Mouse (Mus musculus) limb, embryonic 10.5 days (tissue): Measurements from ENCODE around the gene Lrmp. TPM values are rescaled to one million over a fixed set of nuclear protein-coding genes. Genes with fewer than 3 reads are reported as not detected.
"Not testable (repeated sequence)": the region's sequence is repeated elsewhere in the genome, so short reads cannot be mapped to it uniquely, and the experiment has no call there.

Source experiments
- DNase-seq: peaks from one replicate; pipeline ENCODE4 v3.0.0-alpha.2; 2017; ENCODE audit warnings: low spot score
- H3K27ac ChIP-seq: fragments of 300-500 bp; sonication (generic); 2 replicates; pipeline ENCODE4 v1.5.1; 2016; ENCODE audit warnings: mild to moderate bottlenecking
- H3K27me3 ChIP-seq: fragments of 300-500 bp; sonication (generic); 2 replicates; pipeline ENCODE4 v1.6.1; 2016; ENCODE audit warnings: low read depth, mild to moderate bottlenecking; ENCODE audit not compliant: poor library complexity, severe bottlenecking
- H3K36me3 ChIP-seq: fragments of 300-500 bp; sonication (generic); 2 replicates; pipeline ENCODE4 v1.6.1; 2016; ENCODE audit warnings: mild to moderate bottlenecking, moderate library complexity
- H3K4me1 ChIP-seq: fragments of 300-500 bp; sonication (generic); 2 replicates; pipeline ENCODE4 v1.6.1; 2016
- H3K4me3 ChIP-seq: fragments of 300-500 bp; sonication (generic); 2 replicates; pipeline ENCODE4 v1.5.1; 2016; ENCODE audit warnings: mild to moderate bottlenecking, moderate library complexity
- H3K9me3 ChIP-seq: fragments of 300-500 bp; sonication (generic); replicated peaks from 2 replicates; pipeline ENCODE4 v1.6.1; 2016; ENCODE audit warnings: mild to moderate bottlenecking
- WGBS: fragments of 180-500 bp; shearing (Covaris S2); methylation state at CpG from one replicate; pipeline ENCODE4 v1.1.7; 2016; 5-methylcytosine and 5-hydroxymethylcytosine counted together
- polyA plus RNA-seq: library from polyadenylated mRNA; unstranded; fragments of >200 nt; fragmentation: Nextera tagmentation; extraction: Ambion mirVana; gene quantifications from 2 replicates; pipeline ENCODE4 v1.2.1, GENCODE M21; 2016

The Lrmp gene
- polyA plus RNA-seq, 1 experiment from 2014 or later = 1.7 TPM

DNA sequence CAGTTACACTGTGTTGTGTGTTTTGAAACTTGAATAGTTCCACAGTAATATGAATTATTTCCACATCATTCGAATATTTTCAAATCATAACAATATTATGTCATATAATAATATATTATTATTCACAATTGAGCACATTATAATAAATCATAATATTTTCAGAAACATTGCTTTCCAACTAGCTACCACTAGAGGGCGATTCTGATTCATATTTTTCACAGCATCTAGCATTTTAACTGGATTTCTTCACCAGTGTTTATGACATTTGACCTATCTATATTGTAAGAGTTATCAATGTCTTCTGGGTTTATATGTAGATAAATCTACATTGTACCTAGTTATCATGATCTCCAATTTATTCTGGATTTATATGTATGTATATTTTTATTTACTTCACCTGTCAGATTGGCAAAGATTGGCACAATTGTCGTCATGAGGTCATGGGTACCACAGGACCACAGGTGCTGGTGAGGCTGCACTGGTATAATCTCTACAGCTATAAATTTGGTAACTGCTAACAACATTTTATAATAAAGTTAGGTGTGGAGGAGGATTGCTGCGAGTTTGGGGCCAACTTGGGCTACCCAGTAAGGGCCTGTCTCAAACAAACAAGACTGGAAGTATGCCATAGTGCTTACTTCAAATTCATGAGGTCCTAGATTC is 26.9 kb upstream of the Lrmp start:
- no peak for DNase-seq
- Histone ChIP-seq H3K36me3 (no peaks in the 10 kb centered on the region), H3K9me3 (no peaks in the 10 kb centered on the region), H3K4me1 (no peaks in the 10 kb centered on the region), H3K27me3 (no peaks in the 10 kb centered on the region), H3K4me3 (no peak overlapping the region), H3K27ac (no peak overlapping the region)
- 52% methylated on average over 4 of the region's 4 CpGs for WGBS

DNA sequence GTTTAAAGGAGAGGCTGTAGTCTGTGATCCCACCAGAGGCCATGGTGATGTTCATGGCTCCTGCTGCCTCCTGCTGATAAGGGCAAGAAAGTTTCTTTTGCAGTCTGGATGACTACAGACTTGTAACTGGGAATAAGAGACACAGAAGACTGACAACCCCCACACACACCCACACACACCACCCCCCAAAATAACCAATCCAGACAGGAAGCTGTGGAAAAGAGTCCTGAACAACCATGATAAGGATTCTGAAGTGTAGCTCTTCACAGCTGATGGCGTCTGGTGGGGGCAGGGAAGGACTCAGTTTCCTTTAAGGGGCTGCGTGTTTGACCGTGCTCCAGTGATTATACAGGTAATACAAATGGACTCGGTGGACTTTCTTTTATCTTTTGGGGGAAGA is 26.1 kb upstream of the Lrmp start:
- no peaks in the 10 kb centered on the region for H3K27me3 ChIP-seq
- WGBS = 80% methylated on average over 4 of the region's 4 CpGs
- no peaks in the 10 kb centered on the region for H3K9me3 ChIP-seq
- no peaks in the 10 kb centered on the region for H3K4me1 ChIP-seq
- no peak overlapping the region for H3K4me3 ChIP-seq
- no peak for DNase-seq
- no peak overlapping the region for H3K27ac ChIP-seq
- no peaks in the 10 kb centered on the region for H3K36me3 ChIP-seq

DNA sequence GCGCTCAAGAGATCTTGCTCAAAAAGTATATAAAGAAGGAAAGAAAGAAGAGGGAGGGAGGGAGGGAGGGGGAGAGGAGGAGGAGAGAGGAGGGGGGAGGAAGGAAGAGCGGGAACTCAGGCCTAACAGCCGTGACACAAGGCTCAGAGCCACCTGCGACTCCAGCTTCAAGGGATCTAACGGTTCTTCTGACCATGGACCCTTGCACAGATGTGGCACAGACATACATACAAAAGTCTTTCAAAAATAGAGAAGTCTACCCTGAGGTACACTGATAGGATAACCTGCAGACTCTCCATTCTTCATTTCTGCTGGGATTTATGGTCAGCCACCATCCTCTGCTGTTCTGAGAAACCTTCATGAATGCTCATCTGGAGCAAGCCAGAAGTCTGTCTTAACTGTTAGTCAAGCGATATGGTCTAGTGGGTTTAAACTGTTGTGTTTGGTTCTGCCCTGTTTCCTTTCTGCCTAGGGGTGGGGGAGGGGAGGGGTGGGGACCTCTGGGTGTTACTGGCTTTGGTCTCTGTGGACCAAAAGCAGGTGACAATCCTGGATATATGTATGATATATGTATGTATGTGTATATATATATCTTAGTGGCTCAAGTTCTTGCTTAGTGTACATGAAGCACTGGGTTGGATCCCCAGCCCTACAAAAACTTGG is 25.1 kb upstream of the Lrmp start:
- H3K9me3 ChIP-seq = no peaks in the 10 kb centered on the region
- WGBS = 73% methylated on average over 6 of the region's 6 CpGs
- DNase-seq = no peak
- H3K27ac ChIP-seq = no peak overlapping the region
- H3K4me1 ChIP-seq = no peaks in the 10 kb centered on the region
- no peak overlapping the region for H3K4me3 ChIP-seq
- no peaks in the 10 kb centered on the region for H3K36me3 ChIP-seq
- H3K27me3 ChIP-seq = no peaks in the 10 kb centered on the region

DNA sequence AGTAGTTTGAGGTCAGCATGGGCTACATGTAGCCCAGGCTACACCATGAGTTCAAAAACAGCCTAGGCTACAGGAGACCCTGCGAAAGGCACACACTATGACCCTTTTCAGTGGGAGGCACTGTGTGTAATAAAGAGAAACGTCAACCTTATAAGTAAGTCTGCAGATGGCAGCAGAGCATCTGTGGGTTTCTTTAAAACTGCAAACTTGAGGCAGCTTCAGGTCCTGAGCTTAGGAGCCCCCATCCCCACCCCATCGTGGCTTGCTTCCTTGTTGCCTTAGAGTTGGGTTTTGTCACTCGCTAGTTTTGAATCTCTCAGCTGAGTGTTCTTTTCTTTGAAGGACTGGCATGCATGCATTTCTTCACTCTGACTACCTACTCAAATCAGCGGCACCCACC is 24.5 kb upstream of the Lrmp start:
- no peaks in the 10 kb centered on the region for H3K36me3 ChIP-seq
- no peak for DNase-seq
- no peaks in the 10 kb centered on the region for H3K9me3 ChIP-seq
- H3K4me3 ChIP-seq = no peak overlapping the region
- 73% methylated on average over 5 of the region's 5 CpGs for WGBS
- H3K4me1 ChIP-seq = no peaks in the 10 kb centered on the region
- H3K27ac ChIP-seq = no peak overlapping the region
- no peaks in the 10 kb centered on the region for H3K27me3 ChIP-seq

DNA sequence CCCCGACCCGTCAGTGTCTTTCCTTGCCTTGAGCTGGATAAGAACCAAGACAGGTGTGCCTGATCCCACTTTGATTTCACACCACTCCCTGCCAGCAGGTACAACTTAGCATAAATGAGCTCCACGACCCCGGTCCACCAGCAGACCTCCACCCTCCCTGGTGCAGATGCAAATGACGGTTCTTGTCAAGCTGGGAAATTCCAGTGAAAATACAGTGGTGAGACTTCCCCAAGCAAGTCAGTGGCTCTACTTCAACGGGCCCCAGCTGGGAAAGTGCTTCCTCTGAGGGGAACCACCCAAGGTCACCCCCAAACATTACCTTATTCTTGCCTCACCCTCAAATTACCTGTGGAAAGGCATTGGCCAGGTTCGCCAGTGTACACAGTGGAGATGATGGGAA is 23.5 kb upstream of the Lrmp start:
- Histone ChIP-seq H3K27me3 (no peaks in the 10 kb centered on the region), H3K27ac (no peak overlapping the region), H3K4me1 (no peaks in the 10 kb centered on the region), H3K4me3 (no peak overlapping the region), H3K9me3 (no peaks in the 10 kb centered on the region), H3K36me3 (no peaks in the 10 kb centered on the region)
- WGBS = 77% methylated on average over 7 of the region's 7 CpGs
- no peak for DNase-seq

DNA sequence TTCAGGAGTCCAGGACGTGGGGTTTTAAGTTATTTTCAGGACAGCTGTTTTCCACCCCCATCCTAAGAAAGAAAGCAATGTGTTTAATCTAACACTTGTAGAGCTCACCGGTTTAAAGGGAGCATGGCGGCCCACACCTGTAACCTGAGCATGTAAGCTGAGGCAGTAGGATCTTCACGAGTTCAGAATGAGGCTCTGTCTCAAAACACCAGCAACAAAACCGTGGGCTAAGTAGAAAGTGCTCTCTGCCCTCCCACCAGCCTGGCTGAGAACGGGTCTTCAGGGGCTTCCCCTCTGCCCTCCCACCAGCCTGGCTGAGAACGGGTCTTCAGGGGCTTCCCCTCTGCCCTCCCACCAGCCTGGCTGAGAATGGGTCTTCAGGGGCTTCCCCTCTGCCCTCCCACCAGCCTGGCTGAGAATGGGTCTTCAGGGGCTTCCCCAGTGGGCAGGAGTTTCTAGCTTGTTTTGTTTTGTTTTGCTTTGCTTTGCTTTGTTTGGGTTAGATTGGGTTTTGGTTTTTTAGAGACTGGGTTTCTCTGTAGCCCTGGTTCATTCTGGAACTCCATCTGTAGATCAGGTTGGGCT is 22.3 kb upstream of the Lrmp start:
- not testable (repeated sequence) for H3K27me3 ChIP-seq, H3K4me1 ChIP-seq, H3K4me3 ChIP-seq, H3K36me3 ChIP-seq, H3K9me3 ChIP-seq, DNase-seq, H3K27ac ChIP-seq
- 66% methylated on average over 7 of the region's 7 CpGs for WGBS

DNA sequence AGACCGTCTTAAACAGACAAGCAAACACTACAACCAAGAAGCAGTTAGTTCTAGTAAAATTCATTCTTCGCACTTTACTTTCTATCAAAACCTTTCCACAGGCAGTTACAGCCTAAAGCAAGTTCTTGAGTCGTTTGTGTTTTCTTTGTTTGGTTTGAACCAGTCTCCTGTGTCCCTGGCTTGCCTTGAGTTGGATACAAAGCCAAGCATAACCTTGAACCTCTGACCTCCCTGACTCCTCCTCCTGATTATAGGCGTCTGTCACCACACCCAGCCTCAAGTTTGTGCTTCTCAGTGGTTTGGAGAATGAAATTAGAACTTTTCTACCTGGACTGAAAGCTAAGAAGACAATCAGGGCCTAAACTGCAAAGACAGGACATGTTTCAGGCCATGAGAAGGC is 21.0 kb upstream of the Lrmp start:
- 81% methylated on average over 4 of the region's 4 CpGs for WGBS

DNA sequence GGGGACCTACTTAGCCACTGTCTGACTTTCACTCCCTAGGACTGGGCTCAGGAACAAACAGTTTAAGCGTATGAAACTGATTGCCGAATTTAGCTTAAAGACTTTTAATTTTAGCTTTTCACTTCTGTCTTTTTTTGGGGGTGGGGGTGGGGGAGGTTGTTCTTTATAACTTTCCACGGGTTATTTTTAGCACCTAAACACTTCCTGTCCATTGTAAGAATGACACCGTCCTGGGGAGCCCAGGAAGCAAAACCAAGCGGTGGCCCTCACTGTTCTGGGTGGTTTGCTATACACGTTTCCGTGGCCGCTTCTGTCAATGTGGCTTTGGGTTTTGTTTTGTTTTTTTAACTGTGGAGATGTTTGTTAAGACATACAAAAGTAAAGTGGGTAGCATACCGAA is 14.5 kb upstream of the Lrmp start:
- DNase-seq = no peak
- no peaks in the 10 kb centered on the region for H3K36me3 ChIP-seq
- H3K27me3 ChIP-seq = no peaks in the 10 kb centered on the region
- no peaks in the 10 kb centered on the region for H3K9me3 ChIP-seq
- 84% methylated on average over 9 of the region's 9 CpGs for WGBS
- peaks cover 8% of the 10 kb centered on the region; the same call in 1 of the 2 replicates for H3K4me1 ChIP-seq
- H3K27ac ChIP-seq = no peak overlapping the region
- no peak overlapping the region for H3K4me3 ChIP-seq

More for the DNA sequence above, 21.0 kb upstream of the Lrmp start:
- no peak for DNase-seq
- Histone ChIP-seq H3K36me3 (no peaks in the 10 kb centered on the region), H3K9me3 (no peaks in the 10 kb centered on the region), H3K27me3 (no peaks in the 10 kb centered on the region), H3K4me1 (no peaks in the 10 kb centered on the region), H3K27ac (no peak overlapping the region), H3K4me3 (no peak overlapping the region)

DNA sequence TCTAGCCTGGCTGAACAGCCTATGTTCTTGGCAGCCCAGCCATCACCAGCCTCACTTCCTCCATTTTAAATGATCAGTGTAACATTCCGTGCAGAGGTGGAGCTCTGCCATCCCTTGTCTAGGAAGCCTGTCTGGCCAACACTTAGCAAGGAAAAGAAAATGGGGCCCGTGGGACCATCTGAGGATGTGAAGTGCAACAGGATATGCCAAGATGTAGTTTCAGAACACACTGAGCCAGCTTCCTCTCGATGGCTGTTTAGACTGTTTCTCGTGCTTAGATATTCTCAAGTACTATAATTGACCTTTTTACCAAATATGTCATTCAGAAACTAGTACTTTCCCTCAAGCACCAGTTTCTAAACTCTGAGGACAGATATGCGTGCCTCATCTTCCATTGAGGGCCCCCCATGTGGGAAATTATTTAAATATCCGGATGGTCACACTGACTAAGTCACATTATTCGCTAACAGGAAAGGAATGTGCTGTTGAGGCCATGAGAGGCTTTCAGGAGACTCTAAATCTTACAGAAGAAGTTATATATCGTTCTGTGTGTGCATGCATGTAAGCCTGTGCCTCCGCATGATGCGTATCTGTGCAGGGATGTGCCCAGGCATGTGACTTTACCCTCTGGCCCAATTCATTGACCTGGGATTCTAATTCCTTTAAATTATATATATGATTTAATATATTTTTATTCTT is 11.1 kb upstream of the Lrmp start:
- Histone ChIP-seq H3K9me3 (no peaks in the 10 kb centered on the region), H3K4me3 (no peak overlapping the region), H3K27me3 (no peaks in the 10 kb centered on the region), H3K4me1 (peaks cover 8% of the 10 kb centered on the region; the same call in 1 of the 2 replicates), H3K27ac (peak overlapping the region; percentile 58), H3K36me3 (no peaks in the 10 kb centered on the region)
- 84% methylated on average over 10 of the region's 10 CpGs for WGBS
- DNase-seq = no peak

DNA sequence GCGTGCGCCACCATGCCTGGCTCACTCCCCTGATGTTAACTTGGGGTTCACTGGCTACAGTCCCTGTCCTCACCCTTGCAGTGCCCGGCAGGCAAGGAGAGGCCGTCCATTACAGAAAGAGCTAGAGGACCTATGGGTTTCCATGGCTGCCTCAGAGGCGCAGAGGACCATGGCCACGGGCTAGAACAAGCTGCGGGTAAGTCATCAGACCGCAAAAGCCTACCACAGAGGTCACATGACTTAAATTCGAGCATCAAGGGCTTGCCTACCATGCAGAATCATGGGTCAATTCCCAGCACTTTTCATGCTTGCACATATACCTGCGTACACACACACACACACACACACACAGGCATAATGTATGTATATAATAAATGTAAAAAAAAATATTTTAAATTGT is 10.0 kb upstream of the Lrmp start:
- Histone ChIP-seq H3K4me3 (no peak overlapping the region), H3K4me1 (peaks cover 8% of the 10 kb centered on the region; the same call in 1 of the 2 replicates), H3K36me3 (no peaks in the 10 kb centered on the region), H3K9me3 (no peaks in the 10 kb centered on the region), H3K27me3 (no peaks in the 10 kb centered on the region), H3K27ac (no peak overlapping the region)
- no peak for DNase-seq
- WGBS = 94% methylated on average over 10 of the region's 10 CpGs

DNA sequence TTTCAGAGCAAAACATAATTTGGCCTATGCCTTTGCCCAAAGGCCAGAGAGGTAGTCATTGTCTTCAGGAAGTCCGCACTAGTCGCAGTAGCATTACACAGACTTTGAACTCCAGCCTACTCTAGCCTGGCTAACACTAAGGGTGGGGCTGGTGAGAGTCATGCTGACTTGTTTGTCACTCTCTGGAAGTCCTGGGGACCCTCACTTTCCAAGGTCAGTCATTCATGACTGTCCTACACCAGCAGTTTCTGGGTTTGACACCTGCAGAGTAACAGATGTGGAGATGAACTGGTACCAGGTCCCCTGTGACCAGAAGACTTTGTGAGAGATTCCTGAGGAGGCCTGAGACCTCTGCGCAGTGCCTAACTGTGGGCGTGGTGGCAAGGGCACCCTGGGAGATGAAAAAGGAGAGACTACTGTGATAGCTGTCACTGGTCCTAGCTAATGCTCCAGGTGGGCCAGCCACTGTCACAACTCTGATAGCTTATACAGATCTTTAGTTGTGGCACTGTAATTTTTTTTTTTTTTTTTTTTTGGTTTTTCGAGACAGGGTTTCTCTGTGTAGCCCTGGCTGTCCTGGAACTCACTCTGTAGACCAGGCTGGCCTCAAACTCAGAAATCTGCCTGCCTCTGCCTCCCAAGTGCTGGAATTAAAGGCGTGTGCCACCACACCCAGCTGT is 9.2 kb upstream of the Lrmp start:
- H3K4me3 ChIP-seq = no peak overlapping the region
- H3K27me3 ChIP-seq = no peaks in the 10 kb centered on the region
- H3K4me1 ChIP-seq = peaks cover 8% of the 10 kb centered on the region; the same call in 1 of the 2 replicates
- H3K9me3 ChIP-seq = no peaks in the 10 kb centered on the region
- WGBS = 91% methylated on average over 6 of the region's 6 CpGs
- DNase-seq = no peak
- no peak overlapping the region for H3K27ac ChIP-seq
- no peaks in the 10 kb centered on the region for H3K36me3 ChIP-seq

DNA sequence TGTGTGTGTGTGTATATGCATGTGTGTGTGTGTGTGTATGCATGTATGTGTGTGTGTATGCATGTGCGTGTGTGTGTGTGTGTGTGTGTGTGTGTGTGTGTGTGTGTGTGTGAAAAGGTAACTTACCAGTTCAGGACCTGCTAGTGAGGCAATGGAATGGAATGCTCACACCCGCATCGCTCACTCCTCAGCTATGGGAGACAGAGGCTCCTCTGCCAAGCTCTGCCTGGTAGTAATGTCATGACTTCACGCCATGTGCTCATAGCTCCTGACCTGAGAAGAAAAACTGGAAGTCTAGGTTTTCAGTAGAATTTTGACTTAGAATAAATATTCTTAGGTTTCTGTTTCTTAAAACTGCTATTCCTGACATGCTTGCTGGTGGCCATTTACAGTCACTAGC is 4.7 kb upstream of the Lrmp start:
- 89% methylated on average over 4 of the region's 4 CpGs for WGBS
- H3K27ac ChIP-seq = no peak overlapping the region
- H3K4me1 ChIP-seq = peaks cover 1% of the 10 kb centered on the region; the same call in 1 of the 2 replicates
- no peak overlapping the region for H3K4me3 ChIP-seq
- no peaks in the 10 kb centered on the region for H3K9me3 ChIP-seq
- DNase-seq = no peak
- no peaks in the 10 kb centered on the region for H3K36me3 ChIP-seq
- no peaks in the 10 kb centered on the region for H3K27me3 ChIP-seq
